Mouse (Mus musculus) embryonic stem cell, embryonic (primary cell): ENCODE results near the gene Rbck1.

Experiments used
- CTCF ChIA-PET, 4 experiments: fragments of 300-600 bp in 2 of 4; fragments of 350-600 bp in 2 of 4; sonication (Branson Sonifier 250); formaldehyde crosslinking; loops; one replicate each; lab custom pipeline; 2022; ENCODE audit warnings: inconsistent platforms in 2 of 4; lab: Charles Lee
- POLR2A ChIA-PET, 4 experiments: fragments of 300-600 bp in 2 of 4; fragments of 350-600 bp in 2 of 4; sonication (Branson Sonifier 250); formaldehyde crosslinking; loops; one replicate each; lab custom pipeline; 2022; ENCODE audit warnings: antibody characterized with exemption in 4 of 4, inconsistent platforms in 1 of 4; lab: Charles Lee

Gene Rbck1

DNA sequence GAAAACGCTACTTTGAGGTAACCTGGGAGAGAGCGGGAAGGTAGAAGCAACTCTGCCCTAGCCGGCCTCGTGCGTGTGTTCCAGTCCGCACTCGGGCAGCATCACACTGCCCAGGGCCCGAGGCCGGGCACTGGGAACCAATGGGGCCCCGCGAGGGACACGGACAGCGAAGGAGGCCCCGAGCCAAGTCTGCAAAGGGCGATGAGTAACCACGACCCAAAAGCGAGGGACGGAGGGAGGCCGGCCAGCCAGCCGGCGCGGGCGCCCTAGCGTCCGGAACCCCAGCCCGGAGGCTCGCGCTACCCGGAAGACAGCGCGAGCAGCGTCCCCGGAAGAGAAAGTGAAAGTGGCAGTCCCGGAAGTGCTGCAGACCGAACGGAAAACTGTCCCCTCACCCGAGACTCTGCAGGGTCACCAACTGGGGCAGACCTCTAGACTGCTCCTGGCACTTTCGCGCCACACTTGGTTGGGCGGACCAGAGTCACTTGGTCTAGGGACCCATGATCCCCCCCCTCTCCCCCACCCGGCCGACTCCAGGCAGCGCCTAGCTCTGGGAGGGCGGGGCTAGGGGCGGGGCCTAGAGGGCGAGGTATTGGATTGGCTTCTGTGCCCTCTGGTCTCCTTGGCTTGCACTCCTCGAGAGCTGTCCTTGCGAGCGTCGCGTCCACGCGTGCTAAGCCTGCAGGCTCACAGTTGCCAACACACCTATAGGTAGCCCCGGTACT lies at the start of gene Rbck1:
TSS of gene Rbck1 (minus strand) at position 553 of the 725 bp plus-strand sequence.
- ChIA-PET CTCF (interaction anchor here (0.6 to 3.8 kb wide), 14 partner anchors 11 to 808 kb away, joined by 3 to 27 read pairs (median 4); partner anchors contain the start of genes Trib3 (in 3 of the 4) and Tbc1d20 (in 1 of the 4)), POLR2A (interaction anchor here (0.5 to 8.8 kb wide), 37 partner anchors 9 to 485 kb away, joined by 3 to 197 read pairs (median 4); partner anchors contain the start of genes Trib3 (in 4 of the 4), Tbc1d20 (in 2 of the 4) and Tcf15 (in 1 of the 4))

DNA sequence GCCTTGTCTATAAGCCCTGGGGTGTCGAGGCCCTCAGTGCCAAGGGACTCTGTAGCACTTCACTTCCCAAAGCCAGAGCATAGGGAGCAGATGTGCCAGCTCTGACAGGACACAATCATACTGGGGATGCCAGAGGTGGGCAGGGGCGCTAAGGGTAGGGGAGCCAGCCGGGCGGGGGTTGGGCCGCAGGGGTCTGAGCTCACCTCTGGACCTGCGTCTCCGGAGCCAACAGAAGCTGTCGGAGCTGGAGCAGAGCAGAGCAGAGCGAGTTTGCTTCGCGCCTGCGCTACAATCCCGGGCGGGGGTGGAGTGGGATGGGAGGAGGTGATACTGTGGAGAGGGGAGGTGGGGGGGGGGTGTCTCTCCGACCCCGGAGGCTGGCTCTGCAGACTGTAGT lies 43.9 kb upstream of the Rbck1 start, which contains the start of gene Nrsn2:
TSS of gene Nrsn2 (minus strand) at position 294 of the 397 bp plus-strand sequence.
- POLR2A ChIA-PET: interaction anchor here (0.6 to 2.1 kb wide), 15 partner anchors 8 to 511 kb away, joined by 3 to 16 read pairs (median 4); partner anchors contain the start of genes Mcts2 (in 1 of the 4) and Trib3 (in 1 of the 4)
- CTCF ChIA-PET: interaction anchor here (0.6 to 2.1 kb wide), 15 partner anchors 9 to 602 kb away, joined by 3 to 12 read pairs (median 4); partner anchors contain the start of gene Trib3 (in 1 of the 4)

DNA sequence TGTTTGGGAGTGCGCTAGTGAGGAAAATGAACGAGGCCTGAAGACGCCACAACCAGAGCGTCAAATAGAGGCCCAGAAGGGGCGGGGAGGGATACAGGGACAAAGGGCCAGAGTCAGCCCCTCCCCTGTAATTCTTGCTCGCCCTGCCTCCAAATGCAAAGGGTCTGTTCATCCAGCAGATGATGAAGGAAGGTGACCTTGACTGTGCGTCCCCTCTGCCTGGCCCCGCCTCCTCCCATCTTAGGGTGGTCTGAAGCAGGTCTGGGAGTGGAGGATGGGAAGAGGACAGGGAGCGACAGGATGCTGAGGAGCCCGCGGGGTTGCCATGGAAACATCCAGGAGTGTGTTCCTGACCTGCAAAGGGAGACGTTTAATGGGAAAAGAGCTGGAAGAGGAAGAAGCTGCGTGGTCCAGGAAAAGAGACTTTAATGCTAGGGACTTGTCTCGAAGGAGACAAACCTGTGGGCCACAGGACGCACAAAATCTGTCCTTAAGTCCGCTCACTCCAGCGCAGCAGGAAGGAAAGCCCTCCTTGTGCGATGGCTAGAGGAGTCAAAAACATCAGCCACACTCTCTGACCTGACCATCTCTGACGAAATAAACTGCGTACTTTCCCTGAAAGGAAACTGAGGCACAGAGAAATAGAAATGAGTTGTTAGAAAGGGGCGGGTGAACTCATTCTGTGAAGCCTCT lies 43.3 kb upstream of the Rbck1 start:
- ChIA-PET POLR2A (interaction anchor here in 3 of 4 experiments (0.8 to 2.5 kb wide), 14 partner anchors 8 to 346 kb away, joined by 3 to 16 read pairs (median 4); partner anchors contain the start of genes Mcts2 (in 1 of the 3) and Trib3 (in 1 of the 3)), CTCF (interaction anchor here (0.6 to 2.1 kb wide), 10 partner anchors 8 to 442 kb away, joined by 3 to 12 read pairs (median 4); partner anchors contain the start of gene Trib3 (in 1 of the 4))

DNA sequence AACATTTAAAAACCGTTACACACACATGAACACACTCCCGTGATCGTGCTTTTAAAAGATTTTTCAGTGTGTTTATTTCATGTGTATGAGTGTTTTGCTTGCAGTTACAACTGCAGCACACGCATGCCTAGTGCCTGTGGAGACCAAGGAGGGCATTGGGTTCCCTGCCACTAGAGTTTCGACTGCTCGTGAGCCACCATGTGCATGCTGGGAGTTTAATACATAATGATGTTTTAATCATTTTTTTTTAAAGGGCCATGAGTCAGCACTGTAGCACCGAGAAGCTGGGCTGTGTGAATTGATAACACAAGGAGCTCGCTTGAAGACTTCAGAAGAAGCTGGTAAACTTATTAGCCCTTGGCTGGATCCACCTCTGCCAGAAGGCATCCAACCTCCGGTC lies 41.1 kb upstream of the Rbck1 start:
- CTCF ChIA-PET: interaction anchor here in 2 of 4 experiments (0.6 to 1.2 kb wide), 2 partner anchors 10 to 222 kb away, joined by 4 read pairs; no protein-coding TSS in a partner anchor
- POLR2A ChIA-PET: interaction anchor here in 3 of 4 experiments (0.6 to 2.5 kb wide), 5 partner anchors 10 to 30 kb away, joined by 3 to 7 read pairs (median 4); partner anchors contain the start of gene Trib3 (in 1 of the 3)

DNA sequence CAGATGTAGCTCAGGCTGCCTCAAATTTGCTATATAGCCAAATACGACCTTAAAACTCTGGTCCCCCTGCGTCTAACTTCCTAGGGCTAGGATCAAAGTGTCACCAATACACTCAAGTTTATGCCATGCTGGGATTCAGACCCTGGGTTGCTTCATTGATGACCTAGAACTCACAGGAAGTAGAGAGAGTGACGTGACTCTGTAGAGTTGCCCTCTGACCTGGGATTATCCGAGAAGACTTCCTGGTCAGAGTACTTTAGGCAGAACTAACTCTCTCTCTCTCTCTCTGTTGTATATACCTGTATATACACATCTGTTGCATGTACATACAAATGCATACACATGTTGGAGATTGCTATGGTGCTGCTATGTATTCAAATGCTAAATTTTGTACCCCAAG lies 40.2 kb upstream of the Rbck1 start:
- CTCF ChIA-PET: no interaction called here
- POLR2A ChIA-PET: interaction anchor here in 1 of 4 experiments (0.9 kb wide), 1 partner anchor 28 kb away, joined by 3 read pairs; the partner anchor contains the start of gene Trib3

DNA sequence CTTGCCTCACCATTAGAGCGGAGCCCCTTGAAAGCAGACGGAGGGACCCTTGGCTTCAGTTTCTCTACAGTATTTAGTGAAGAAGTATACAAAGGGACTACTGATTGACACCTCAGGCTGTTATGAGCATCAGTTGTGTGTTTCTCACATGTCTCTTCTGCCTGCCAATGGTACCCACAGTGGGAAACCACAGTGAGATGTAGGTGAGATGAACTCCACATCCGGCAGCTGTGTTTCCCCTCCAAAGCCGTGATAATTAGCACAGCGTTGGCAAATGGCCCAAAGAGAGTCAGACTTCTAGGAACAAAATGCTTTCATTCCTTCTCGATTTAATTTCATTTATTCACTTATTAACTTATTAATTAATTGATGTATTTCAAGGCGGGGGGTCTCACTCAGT lies 39.7 kb upstream of the Rbck1 start:
- ChIA-PET CTCF (no interaction called here), POLR2A (interaction anchor here in 2 of 4 experiments (0.6 to 0.9 kb wide), 2 partner anchors 9 to 28 kb away, joined by 3 to 5 read pairs; partner anchors contain the start of gene Trib3 (in 1 of the 2))

DNA sequence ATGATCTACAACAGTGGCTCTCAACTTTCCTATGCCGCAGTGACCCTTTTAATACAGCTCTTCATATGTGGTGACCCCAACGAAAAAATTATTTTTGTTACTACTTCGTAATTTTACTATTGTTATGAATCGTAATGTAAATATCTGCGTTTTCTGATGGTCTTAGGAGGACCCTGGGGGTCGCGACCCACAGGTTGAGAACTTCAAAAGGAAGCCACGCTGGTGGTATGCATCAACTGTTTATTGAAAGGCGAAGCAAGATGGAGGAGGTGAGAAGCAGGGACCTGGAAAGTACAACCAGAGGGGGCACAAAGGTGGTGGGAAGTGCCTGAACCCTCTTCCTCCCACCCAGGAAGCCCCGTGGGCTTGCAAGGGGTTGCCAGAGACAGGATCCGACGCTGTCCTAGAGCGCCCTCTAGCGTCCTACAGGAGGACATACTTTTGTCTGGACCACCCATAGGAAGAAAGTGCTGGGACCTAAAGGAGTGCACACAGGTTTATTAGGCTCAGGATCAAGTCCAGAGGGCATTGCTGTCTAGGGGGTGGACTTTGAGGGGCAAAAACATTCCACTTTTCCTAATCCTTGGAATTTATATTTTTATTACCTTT lies 36.2 kb upstream of the Rbck1 start:
- POLR2A ChIA-PET: interaction anchor here in 2 of 4 experiments (0.6 to 2.8 kb wide), 12 partner anchors 11 to 344 kb away, joined by 3 to 13 read pairs (median 4); partner anchors contain the start of gene Trib3 (in 2 of the 2)
- CTCF ChIA-PET: interaction anchor here in 3 of 4 experiments (0.5 to 2.0 kb wide), 6 partner anchors 35 to 340 kb away, joined by 3 to 8 read pairs (median 3); no protein-coding TSS in a partner anchor

DNA sequence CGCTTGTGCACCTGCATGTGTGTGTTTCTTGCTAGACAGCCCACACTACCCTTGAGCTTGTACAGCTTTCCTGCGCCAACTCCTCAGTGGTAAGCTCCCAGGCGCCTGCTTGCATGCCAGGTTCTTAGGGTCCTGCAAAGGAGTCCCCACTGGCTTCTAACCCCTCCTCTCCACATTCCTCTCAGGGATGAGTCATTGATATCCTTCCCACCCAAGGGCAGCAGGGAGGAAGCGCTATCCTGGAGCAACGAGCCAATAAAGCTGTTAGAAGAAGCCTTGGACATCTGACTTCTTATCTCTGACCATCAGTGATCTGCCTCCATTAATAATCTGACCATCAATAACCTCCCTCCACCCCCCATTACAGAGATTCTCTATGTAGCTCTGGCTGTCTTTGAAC lies 35.5 kb upstream of the Rbck1 start:
- ChIA-PET POLR2A (interaction anchor here in 3 of 4 experiments (0.7 to 2.8 kb wide), 11 partner anchors 9 to 500 kb away, joined by 3 to 13 read pairs (median 4); partner anchors contain the start of genes Nrsn2 (in 1 of the 3) and Trib3 (in 1 of the 3)), CTCF (interaction anchor here in 3 of 4 experiments (0.5 to 2.0 kb wide), 7 partner anchors 23 to 339 kb away, joined by 3 to 7 read pairs (median 3); partner anchors contain the start of gene Trib3 (in 1 of the 3))

DNA sequence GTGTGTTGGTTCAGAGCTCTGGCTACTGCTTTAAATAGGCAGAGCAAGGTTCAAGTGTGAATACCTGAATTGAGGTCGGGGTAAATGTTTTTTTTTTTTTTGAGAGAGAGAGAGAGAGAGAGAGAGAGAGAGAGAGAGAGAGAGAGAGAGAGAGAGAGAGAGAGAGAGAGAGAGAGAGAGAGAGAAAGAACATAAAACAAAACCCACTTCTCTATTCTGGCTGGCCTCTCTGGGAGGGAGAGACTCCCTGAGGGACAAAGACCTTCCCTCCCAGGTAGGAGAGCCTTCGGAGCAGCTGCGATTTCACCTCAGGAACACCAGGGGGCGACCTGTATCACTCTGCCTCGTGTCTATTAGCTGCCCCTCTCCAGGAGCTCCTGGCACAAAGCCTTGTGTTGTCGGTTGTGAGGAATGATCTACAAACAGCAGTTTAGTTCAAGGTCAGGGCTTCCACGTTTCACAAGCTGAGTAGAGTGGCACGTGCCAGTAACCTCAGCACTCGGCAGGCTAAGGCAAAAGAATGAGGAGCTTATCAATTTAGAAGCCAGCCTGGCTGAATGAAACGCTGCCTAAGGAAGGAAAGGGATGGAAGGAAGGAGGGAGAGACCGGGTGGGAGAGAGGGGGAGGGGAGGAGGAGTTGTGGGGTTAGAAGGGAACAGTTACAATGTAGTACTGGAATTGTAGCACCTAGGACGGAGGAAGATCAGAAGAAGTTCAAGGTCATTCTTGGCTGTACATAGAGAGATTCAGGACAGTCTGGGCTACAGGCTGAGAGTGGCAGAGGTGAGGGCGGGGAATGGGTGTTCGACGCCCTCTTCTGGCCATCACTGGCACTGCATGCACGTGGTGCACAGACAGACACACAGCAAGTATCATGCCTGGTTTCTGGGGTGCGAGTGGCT lies 31.0 kb upstream of the Rbck1 start:
- POLR2A ChIA-PET: interaction anchor here (0.5 to 9.8 kb wide), 69 partner anchors 9 to 1201 kb away, joined by 3 to 137 read pairs (median 4); partner anchors contain the start of genes Trib3 (in 4 of the 4), Rbck1 (in 2 of the 4), Tbc1d20 (in 2 of the 4) and Nrsn2 (in 1 of the 4)
- CTCF ChIA-PET: interaction anchor here (0.5 to 2.9 kb wide), 138 partner anchors 8 to 619 kb away, joined by 3 to 92 read pairs (median 4); partner anchors contain the start of genes Trib3 (in 4 of the 4), Nrsn2 (in 3 of the 4), Rbck1 (in 3 of the 4) and Tbc1d20 (in 2 of the 4)

DNA sequence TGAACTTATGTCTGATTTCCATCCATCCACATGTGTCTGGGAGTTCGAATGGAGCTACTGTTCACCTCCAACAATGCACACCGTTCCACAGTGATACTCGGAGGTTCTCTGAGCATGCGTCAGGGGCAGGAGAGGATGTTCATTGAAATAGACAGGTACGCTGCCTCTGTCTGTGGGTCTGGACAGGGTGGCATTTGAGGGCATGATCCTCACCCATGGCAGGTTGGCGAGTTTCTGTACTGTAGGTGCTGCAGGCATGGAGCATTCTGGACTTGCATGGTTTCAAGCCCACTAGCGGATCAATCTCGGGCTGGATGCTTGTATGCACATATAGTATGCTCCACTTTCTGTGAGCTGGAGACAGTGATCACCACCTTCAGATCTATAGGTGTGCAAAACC lies 28.7 kb upstream of the Rbck1 start:
- POLR2A ChIA-PET: interaction anchor here in 3 of 4 experiments (0.6 to 9.8 kb wide), 11 partner anchors 10 to 1564 kb away, joined by 3 to 137 read pairs (median 7); partner anchors contain the start of gene Trib3 (in 3 of the 3)
- CTCF ChIA-PET: interaction anchor here in 3 of 4 experiments (0.5 to 2.9 kb wide), 4 partner anchors 11 to 355 kb away, joined by 3 to 92 read pairs (median 4); partner anchors contain the start of gene Trib3 (in 1 of the 3)

DNA sequence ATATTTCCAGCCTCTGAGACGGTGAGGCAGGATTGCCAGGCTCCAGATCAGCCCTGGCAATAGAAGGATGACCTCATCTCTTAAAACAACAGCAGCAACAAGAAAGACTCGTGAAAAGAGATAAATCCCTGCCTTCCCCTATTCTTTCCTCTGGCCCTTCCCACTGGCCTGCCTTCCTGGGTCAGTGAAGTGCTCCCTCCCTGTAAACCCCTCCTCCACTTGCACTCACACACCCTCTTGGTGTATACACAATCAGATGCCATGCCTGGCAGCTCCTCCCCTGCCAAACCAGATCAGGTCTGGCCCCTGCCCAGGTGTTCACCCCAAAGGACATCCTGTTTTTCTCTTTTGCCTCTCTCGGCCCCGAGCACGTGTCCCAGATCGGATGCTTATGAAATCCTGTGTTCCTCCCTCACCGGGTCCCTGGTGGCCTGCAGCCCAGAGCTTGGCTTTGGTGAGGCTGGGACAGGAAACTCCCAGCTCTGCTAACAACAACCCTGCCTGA lies 27.9 kb upstream of the Rbck1 start:
- ChIA-PET POLR2A (interaction anchor here in 3 of 4 experiments (0.6 to 9.8 kb wide), 10 partner anchors 10 to 267 kb away, joined by 3 to 137 read pairs (median 15); partner anchors contain the start of genes Trib3 (in 3 of the 3) and Rbck1 (in 1 of the 3)), CTCF (interaction anchor here in 3 of 4 experiments (0.5 to 1.4 kb wide), 4 partner anchors 10 to 354 kb away, joined by 3 to 4 read pairs (median 4); no protein-coding TSS in a partner anchor)

DNA sequence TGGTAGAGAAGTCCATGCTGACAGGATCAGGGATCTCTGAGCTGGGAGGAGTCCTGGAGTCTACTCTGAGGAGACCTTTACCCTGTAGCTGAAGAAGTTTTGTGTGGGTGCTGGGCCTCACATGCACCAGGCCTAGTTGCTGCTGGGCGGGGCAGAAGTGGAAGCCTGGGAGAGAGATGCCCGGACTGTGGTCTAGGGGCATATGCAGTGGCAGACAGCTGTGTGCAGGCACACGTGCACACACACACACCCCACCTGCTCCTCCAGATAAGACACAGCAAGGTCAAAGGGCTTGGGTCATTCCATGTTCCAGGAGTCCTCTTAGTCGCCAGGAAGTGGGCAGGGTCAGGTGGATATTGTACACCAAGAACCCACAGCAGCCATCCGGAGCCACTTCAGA lies 27.2 kb upstream of the Rbck1 start:
- POLR2A ChIA-PET: interaction anchor here in 3 of 4 experiments (0.8 to 9.8 kb wide), 9 partner anchors 9 to 50 kb away, joined by 3 to 137 read pairs (median 23); partner anchors contain the start of genes Trib3 (in 3 of the 3) and Rbck1 (in 1 of the 3)
- CTCF ChIA-PET: interaction anchor here in 1 of 4 experiments (0.6 to 1.3 kb wide), 5 partner anchors 9 to 248 kb away, joined by 3 to 4 read pairs (median 3); no protein-coding TSS in a partner anchor

DNA sequence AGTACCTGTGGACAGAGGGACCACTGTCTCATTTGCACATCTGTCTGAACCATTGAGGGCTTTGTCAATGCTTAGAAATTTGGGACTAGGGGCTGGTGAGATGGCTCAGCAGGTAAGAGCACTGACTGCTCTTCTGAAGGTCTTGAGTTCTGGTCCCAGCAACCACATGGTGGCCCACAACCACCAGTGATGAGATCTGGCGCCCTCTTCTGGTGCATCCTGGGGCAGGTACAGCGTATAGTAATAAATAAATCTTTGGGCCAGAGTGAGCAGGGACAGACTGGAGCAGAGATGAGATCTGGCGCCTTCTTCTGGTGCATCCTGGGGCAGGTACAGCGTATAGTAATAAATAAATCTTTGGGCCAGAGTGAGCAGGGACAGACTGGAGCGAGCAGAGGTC lies 26.5 kb upstream of the Rbck1 start:
- ChIA-PET CTCF (interaction anchor here in 1 of 4 experiments (1.0 to 1.2 kb wide), 2 partner anchors 14 to 52 kb away, joined by 3 read pairs; no protein-coding TSS in a partner anchor), POLR2A (interaction anchor here in 3 of 4 experiments (0.6 to 9.8 kb wide), 11 partner anchors 8 to 348 kb away, joined by 3 to 137 read pairs (median 6); partner anchors contain the start of genes Trib3 (in 3 of the 3) and Rbck1 (in 1 of the 3))

DNA sequence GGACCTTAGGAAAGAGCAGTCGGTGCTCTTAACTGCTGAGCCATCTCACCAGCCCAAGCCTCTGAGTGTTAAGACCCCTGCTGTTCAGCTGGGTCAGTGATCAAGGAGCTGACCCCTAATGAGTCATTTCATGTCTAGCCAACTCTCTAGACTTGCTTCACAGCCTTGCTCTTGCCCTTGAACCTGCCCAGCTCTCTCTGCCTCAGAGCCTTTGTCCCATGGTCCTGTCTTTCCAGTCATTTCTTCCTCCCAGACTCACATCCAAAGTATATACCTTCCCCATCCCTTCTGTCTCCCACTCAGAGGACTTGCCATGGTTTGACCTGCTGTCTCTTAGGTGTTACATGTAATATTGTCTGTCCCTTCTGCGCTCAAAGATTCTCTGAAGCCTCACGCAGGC lies 24.8 kb upstream of the Rbck1 start:
- POLR2A ChIA-PET: interaction anchor here in 3 of 4 experiments (0.6 to 9.8 kb wide), 5 partner anchors 13 to 319 kb away, joined by 3 to 137 read pairs (median 43); partner anchors contain the start of gene Trib3 (in 3 of the 3)

More for the DNA sequence above, 24.8 kb upstream of the Rbck1 start:
- CTCF ChIA-PET: no interaction called here
